Mouse (Mus musculus) brain, embryonic 14.5 days (tissue): ENCODE measurements at regions not wholly inside any gene's neighbourhood (a gene's known extent, or its start where the extent isn't known, plus 50 kb on each side); places are given as distances from the start of the nearest gene placed in this dataset.

Experiments used
- CTCF ChIP-seq: fragments of 200-500 bp; IDR thresholded peaks from 2 replicates; pipeline ENCODE4 v1.5.1; 2012; ENCODE audit warnings: inconsistent platforms, mild to moderate bottlenecking, moderate library complexity, borderline replicate concordance; ENCODE audit not compliant: insufficient read depth, insufficient read length; ENCODE audit errors: extremely low read depth
- POLR2A ChIP-seq: fragments of 200-500 bp; IDR thresholded peaks from 2 replicates; pipeline ENCODE4 v1.6.1; 2012; ENCODE audit warnings: mild to moderate bottlenecking, inconsistent platforms, borderline replicate concordance; ENCODE audit not compliant: poor library complexity, insufficient read depth, insufficient read length, severe bottlenecking; ENCODE audit errors: extremely low read depth

GRCm38 (mm10) chr1:190630193-190630592, 281.4 kb downstream of the Rps6kc1 start:
- TF ChIP-seq POLR2A = no peak
- no peak for TF ChIP-seq CTCF
